ENCODE assay signal across 15 mouse cellular contexts in the genomic region with DNA sequence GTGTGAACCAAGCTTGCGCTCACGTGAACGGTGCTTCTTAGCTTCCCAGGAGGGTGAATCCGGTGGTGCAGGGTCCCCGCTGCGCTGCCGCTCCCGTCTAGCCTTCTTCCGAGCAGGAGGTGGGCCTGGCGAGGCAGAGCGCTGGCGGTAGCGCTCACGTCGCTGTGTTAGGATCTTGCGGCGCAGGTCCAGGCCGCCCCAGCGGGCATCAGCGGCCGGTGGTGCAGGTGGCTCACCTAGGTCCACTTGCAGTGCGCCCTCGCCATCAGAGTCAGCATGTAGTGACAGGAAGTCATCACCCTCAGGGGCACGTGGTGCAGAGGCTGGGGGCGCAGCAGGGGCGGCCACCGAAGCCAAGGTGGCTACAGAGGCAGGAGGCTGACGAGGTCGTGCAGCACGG.
"Had no signal": no experiment of that assay in that cellular context is flagged by ENCODE, and none has a peak within 500 bp of the region (broad histone marks: within the 10 kb centered on the region; RNA-seq: fewer than 3 reads in every experiment).

No protein-coding gene starts in this region.

- ATAC-seq: liver, embryonic 12.5 days; midbrain, embryonic 13.5 days had no signal

- H3K4me1 ChIP-seq: lung, embryonic 15.5 days; midbrain, embryonic 13.5 days had no signal

- H3K9ac ChIP-seq: kidney, embryonic 15.5 days; limb, embryonic 15.5 days; liver, embryonic 12.5 days; lung, embryonic 15.5 days; midbrain, embryonic 13.5 days; neural tube, embryonic 15.5 days had no signal

- H3K9me3 ChIP-seq: kidney, embryonic 15.5 days; limb, embryonic 15.5 days; lung, embryonic 15.5 days; megakaryocyte, embryonic 14.5 days; midbrain, embryonic 13.5 days; neural tube, embryonic 15.5 days had no signal

- H3K27me3 ChIP-seq: kidney, embryonic 15.5 days; limb, embryonic 15.5 days; liver, embryonic 12.5 days; lung, embryonic 15.5 days; megakaryocyte, embryonic 14.5 days; midbrain, embryonic 13.5 days; neural tube, embryonic 15.5 days had no signal

- H3K27ac ChIP-seq: kidney, embryonic 15.5 days; left cerebral cortex, adult 2 months; limb, embryonic 15.5 days; liver, embryonic 12.5 days; lung, embryonic 15.5 days; macrophage; midbrain, embryonic 13.5 days; neural tube, embryonic 15.5 days had no signal

- DNase-seq: kidney, postnatal 14 days; lung, postnatal 14 days; right cerebral cortex, adult 18-20 months; right cerebral cortex, postnatal 25 days; thymus, postnatal 36 days had no signal

- H3K4me2 ChIP-seq: kidney, embryonic 15.5 days; limb, embryonic 15.5 days; liver, embryonic 12.5 days; lung, embryonic 15.5 days; midbrain, embryonic 13.5 days; neural tube, embryonic 15.5 days had no signal

- H3K4me3 ChIP-seq: kidney, embryonic 15.5 days; left cerebral cortex, adult 2 months; limb, embryonic 15.5 days; liver, embryonic 12.5 days; lung, embryonic 15.5 days; megakaryocyte, embryonic 14.5 days; midbrain, embryonic 13.5 days; myocyte; neural tube, embryonic 15.5 days had no signal
